Comparison of ENCODE assay signal across 14 mouse cellular contexts in the genomic region with DNA sequence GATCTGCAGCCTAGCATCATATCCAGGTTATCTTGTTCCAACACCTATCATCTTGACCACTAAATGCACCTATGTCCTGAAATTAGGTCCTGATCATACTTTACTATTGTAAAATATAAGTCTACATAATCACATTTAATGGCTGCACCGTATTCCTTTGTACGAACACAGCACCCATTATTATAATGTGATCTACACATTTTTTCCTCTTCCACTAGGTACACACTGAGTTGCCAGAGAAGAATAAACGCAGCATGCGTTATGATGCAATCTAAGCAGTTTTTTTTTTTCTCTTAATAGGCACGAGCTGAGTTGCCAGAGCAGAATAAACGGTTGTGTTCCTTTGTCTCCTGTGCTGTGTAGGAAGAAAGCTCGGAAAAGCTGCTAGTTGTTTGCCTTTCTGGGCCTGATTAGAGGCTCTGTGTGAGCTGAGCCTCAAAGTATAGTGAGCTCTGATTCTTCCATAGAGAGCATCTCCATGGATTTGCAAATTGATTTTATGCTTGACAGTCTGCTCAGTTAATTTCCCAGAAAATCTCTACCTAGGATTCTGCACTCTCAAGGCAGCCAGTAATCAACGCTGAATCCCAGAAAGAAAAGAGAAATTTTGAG. TPM values are rescaled to one million over a fixed set of nuclear protein-coding genes. Genes with fewer than 3 reads are reported as not detected.
DNase-seq lines count a peak whose midpoint lies in the region; ATAC-seq and TF ChIP-seq lines count a peak whose summit lies in the region.
"Had no signal": no experiment of that assay in that cellular context is flagged by ENCODE, and none has a peak within 500 bp of the region (broad histone marks: within the 10 kb centered on the region; RNA-seq: fewer than 3 reads in every experiment).

No protein-coding gene starts in this region.

- H3K27ac ChIP-seq in lung, embryonic 14.5 days (ENCODE audit: low read depth): no peak overlapping the region
- H3K27ac ChIP-seq in forebrain, embryonic 16.5 days (ENCODE audit: low read length): peak overlapping the region; percentile 72
- H3K27ac ChIP-seq in midbrain, embryonic 11.5 days (ENCODE audit: low read depth, low read length): peak overlapping the region; percentile 55
- H3K27ac ChIP-seq in olfactory bulb, adult 2 months (ENCODE audit: insufficient read depth, low read depth, low read length): 0 out of 2 replicates have a peak overlapping the region, but pooled peaks have one; percentile 44
- H3K27ac ChIP-seq in heart, embryonic 11.5 days (ENCODE audit: low read depth, low read length): no peak overlapping the region

- TF ChIP-seq POLR2A in olfactory bulb, adult 2 months (IDR thresholded peaks at IDR 0.05; ENCODE audit: insufficient read depth, low read depth, low read length): no peak

- H3K36me3 ChIP-seq in lung, embryonic 14.5 days (ENCODE audit: insufficient read depth): no peaks in the 10 kb centered on the region
- no peaks in the 10 kb centered on the region for H3K36me3 ChIP-seq in forebrain, embryonic 16.5 days (ENCODE audit: control insufficient read depth, insufficient read depth)
- H3K36me3 ChIP-seq in midbrain, embryonic 11.5 days (ENCODE audit: control insufficient read depth, insufficient read depth, low read length): no peaks in the 10 kb centered on the region
- no peaks in the 10 kb centered on the region for H3K36me3 ChIP-seq in heart, embryonic 11.5 days (ENCODE audit: control insufficient read depth, insufficient read depth, low read length)
- H3K36me3 ChIP-seq: limb, embryonic 13.5 days had no signal

- DNase-seq in lung, embryonic 14.5 days: peak; percentile 4
- DNase-seq in lung, adult 18-20 months: no peak
- DNase-seq in midbrain, embryonic 11.5 days (ENCODE audit: low spot score, missing footprints): peak; percentile 87
- DNase-seq in heart, adult 18-20 months: no peak
- DNase-seq in heart, postnatal 36 days: no peak
- DNase-seq: adrenal gland, postnatal 36 days; B cell, adult 2 months; cerebellum, adult 11-12 months; heart, postnatal 4 days; lung, adult 2 months had no signal

- intact Hi-C loops in heart, postnatal 36 days (cut with DNase I): no loop called here

- no peak overlapping the region for H3K4me2 ChIP-seq in lung, embryonic 14.5 days
- no peak overlapping the region for H3K4me2 ChIP-seq in forebrain, embryonic 16.5 days (ENCODE audit: low read length)
- peak overlapping the region; percentile 18; the same call in 1 of the 2 replicates for H3K4me2 ChIP-seq in midbrain, embryonic 11.5 days
- no peak overlapping the region for H3K4me2 ChIP-seq in heart, embryonic 11.5 days
- H3K4me2 ChIP-seq: limb, embryonic 13.5 days had no signal

- no peak overlapping the region for H3K9ac ChIP-seq in lung, embryonic 14.5 days
- H3K9ac ChIP-seq in forebrain, embryonic 16.5 days (replicated peaks; ENCODE audit: low read depth, low read length): 0 out of 2 replicates have a peak overlapping the region, but pooled peaks have one; percentile 12
- no peak overlapping the region for H3K9ac ChIP-seq in midbrain, embryonic 11.5 days (ENCODE audit: low read length)
- no peak overlapping the region for H3K9ac ChIP-seq in heart, embryonic 11.5 days (ENCODE audit: low read depth, low read length)
- H3K9ac ChIP-seq: limb, embryonic 13.5 days had no signal

- TF ChIP-seq CTCF in lung, embryonic 14.5 days (IDR thresholded peaks at IDR 0.05; ENCODE audit: low read depth): no peak
- no peak for TF ChIP-seq CTCF in olfactory bulb, adult 2 months (IDR thresholded peaks at IDR 0.05; ENCODE audit: insufficient read depth, low read depth, low read length)

- WGBS in lung, embryonic 14.5 days: 52% methylated on average over 8 of the region's 8 CpGs
- WGBS in forebrain, embryonic 16.5 days: 24% methylated on average over 8 of the region's 8 CpGs
- WGBS in midbrain, embryonic 11.5 days: 37% methylated on average over 8 of the region's 8 CpGs
- WGBS in olfactory bulb, adult 2 months: 24% methylated on average over 8 of the region's 8 CpGs
- 54% methylated on average over 8 of the region's 8 CpGs for WGBS in heart, embryonic 11.5 days (ENCODE audit: insufficient replicate concordance)

- no peaks in the 10 kb centered on the region for H3K9me3 ChIP-seq in lung, embryonic 14.5 days (ENCODE audit: low read depth, low read length)
- no peaks in the 10 kb centered on the region for H3K9me3 ChIP-seq in forebrain, embryonic 16.5 days (ENCODE audit: control insufficient read depth, low read length)
- no peaks in the 10 kb centered on the region for H3K9me3 ChIP-seq in midbrain, embryonic 11.5 days (ENCODE audit: control insufficient read depth, low read length)
- H3K9me3 ChIP-seq in heart, embryonic 11.5 days (replicated peaks; ENCODE audit: control insufficient read depth, low read length): no peaks in the 10 kb centered on the region
- H3K9me3 ChIP-seq: limb, embryonic 13.5 days had no signal

- no peak for ATAC-seq in lung, embryonic 14.5 days (ENCODE audit: insufficient read depth)
- ATAC-seq in forebrain, embryonic 16.5 days: peak; percentile 83
- peak; percentile 85 for ATAC-seq in midbrain, embryonic 11.5 days (ENCODE audit: low FRiP score)
- ATAC-seq in heart, embryonic 11.5 days (replicated peaks; ENCODE audit: insufficient number of reproducible peaks, low FRiP score, low TSS enrichment): no peak

- no peak overlapping the region for H3K4me3 ChIP-seq in lung, embryonic 14.5 days (ENCODE audit: low read depth, low read length)
- no peak overlapping the region for H3K4me3 ChIP-seq in forebrain, embryonic 16.5 days (replicated peaks; ENCODE audit: low read length)
- H3K4me3 ChIP-seq in midbrain, embryonic 11.5 days (ENCODE audit: low read depth, low read length): no peak overlapping the region
- no peak overlapping the region for H3K4me3 ChIP-seq in olfactory bulb, adult 2 months (ENCODE audit: insufficient read depth, low read depth, low read length)
- no peak overlapping the region for H3K4me3 ChIP-seq in heart, embryonic 11.5 days (ENCODE audit: low read depth, low read length)
- H3K4me3 ChIP-seq: limb, embryonic 13.5 days had no signal

- H3K27me3 ChIP-seq in lung, embryonic 14.5 days (ENCODE audit: insufficient read depth, low read length): no peaks in the 10 kb centered on the region
- H3K27me3 ChIP-seq in forebrain, embryonic 16.5 days (replicated peaks; ENCODE audit: control insufficient read depth, insufficient read depth, low read length): no peaks in the 10 kb centered on the region
- H3K27me3 ChIP-seq in midbrain, embryonic 11.5 days (ENCODE audit: control insufficient read depth, insufficient read depth, low read length): peaks cover 15% of the 10 kb centered on the region; the same call in 1 of the 2 replicates
- H3K27me3 ChIP-seq in heart, embryonic 11.5 days (ENCODE audit: control insufficient read depth, insufficient read depth, low read length): no peaks in the 10 kb centered on the region

- H3K4me1 ChIP-seq in lung, embryonic 14.5 days (ENCODE audit: insufficient read depth): no peaks in the 10 kb centered on the region
- H3K4me1 ChIP-seq in forebrain, embryonic 16.5 days (replicated peaks; ENCODE audit: control insufficient read depth, insufficient read depth, low read length): no peaks in the 10 kb centered on the region; the same call in 1 of the 2 replicates
- no peaks in the 10 kb centered on the region for H3K4me1 ChIP-seq in midbrain, embryonic 11.5 days (ENCODE audit: control insufficient read depth, insufficient read depth, low read length)
- peaks cover 3% of the 10 kb centered on the region; the same call in 1 of the 2 replicates for H3K4me1 ChIP-seq in olfactory bulb, adult 2 months (ENCODE audit: control insufficient read depth, insufficient read depth, low read length)
- no peaks in the 10 kb centered on the region for H3K4me1 ChIP-seq in heart, embryonic 11.5 days (ENCODE audit: control insufficient read depth, insufficient read depth, low read length)
- H3K4me1 ChIP-seq: limb, embryonic 13.5 days had no signal

RNA-seq across cellular contexts. Expression of a gene that starts 19.4 kb away (rescaled TPM):
- polyA plus RNA-seq in lung, embryonic 14.5 days (2014; fragmentation: Nextera tagmentation; extraction: Ambion mirVana): 112 TPM in 2 replicates
- 177 and 186 TPM in 2 replicates for polyA plus RNA-seq in forebrain, embryonic 16.5 days (2015; fragmentation: Nextera tagmentation; extraction: Ambion mirVana)
- polyA plus RNA-seq in midbrain, embryonic 11.5 days (2014; fragmentation: Nextera tagmentation; extraction: Ambion mirVana): 179 and 184 TPM in 2 replicates
- not detected in 2 replicates for polyA plus RNA-seq in olfactory bulb, adult 2 months (2012; ENCODE audit: insufficient read depth, insufficient read length, low replicate concordance, missing spikeins)
- total RNA-seq in heart, adult 18-20 months (2021): 10 to 100 TPM; 61.2 to 69.5 TPM
- total RNA-seq in heart, postnatal 36 days (2021): 10 to 100 TPM; 66.8 to 71.8 TPM
- polyA plus RNA-seq in heart, embryonic 11.5 days (2014; fragmentation: Nextera tagmentation; extraction: Ambion mirVana): 83.0 and 125 TPM in 2 replicates

RNA-seq across cellular contexts. Expression of a gene that starts 19.4 kb away (rescaled TPM):
- 3.0 and 5.1 TPM in 2 replicates for polyA plus RNA-seq in lung, embryonic 14.5 days (2014; fragmentation: Nextera tagmentation; extraction: Ambion mirVana)
- polyA plus RNA-seq in forebrain, embryonic 16.5 days (2015; fragmentation: Nextera tagmentation; extraction: Ambion mirVana): 3.4 and 3.9 TPM in 2 replicates
- polyA plus RNA-seq in midbrain, embryonic 11.5 days (2014; fragmentation: Nextera tagmentation; extraction: Ambion mirVana): 3.5 and 4.7 TPM in 2 replicates
- not detected in 2 replicates for polyA plus RNA-seq in olfactory bulb, adult 2 months (2012; ENCODE audit: insufficient read depth, insufficient read length, low replicate concordance, missing spikeins)
- total RNA-seq in heart, adult 18-20 months (2021): 1 to 10 TPM; 1.6 to 2.0 TPM
- 1 to 10 TPM; 1.4 to 1.9 TPM for total RNA-seq in heart, postnatal 36 days (2021)
- 3.7 TPM in 2 replicates for polyA plus RNA-seq in heart, embryonic 11.5 days (2014; fragmentation: Nextera tagmentation; extraction: Ambion mirVana)

RNA-seq across cellular contexts. Expression of a gene that starts 34.9 kb away (rescaled TPM):
- 491 and 582 TPM in 2 replicates for polyA plus RNA-seq in lung, embryonic 14.5 days (2014; fragmentation: Nextera tagmentation; extraction: Ambion mirVana)
- 178 and 190 TPM in 2 replicates for polyA plus RNA-seq in forebrain, embryonic 16.5 days (2015; fragmentation: Nextera tagmentation; extraction: Ambion mirVana)
- polyA plus RNA-seq in midbrain, embryonic 11.5 days (2014; fragmentation: Nextera tagmentation; extraction: Ambion mirVana): 292 and 298 TPM in 2 replicates
- not detected in 2 replicates for polyA plus RNA-seq in olfactory bulb, adult 2 months (2012; ENCODE audit: insufficient read depth, insufficient read length, low replicate concordance, missing spikeins)
- total RNA-seq in heart, adult 18-20 months (2021): 100 to 1,000 TPM; 114 to 149 TPM
- 100 to 1,000 TPM in 1 of 2 experiments, 10 to 100 TPM in 1; 99.3 to 127 TPM for total RNA-seq in heart, postnatal 36 days (2021)
- 303 TPM in 2 replicates for polyA plus RNA-seq in heart, embryonic 11.5 days (2014; fragmentation: Nextera tagmentation; extraction: Ambion mirVana)

RNA-seq across cellular contexts. Expression of a gene that starts 37.0 kb away (rescaled TPM):
- polyA plus RNA-seq in lung, embryonic 14.5 days (2014; fragmentation: Nextera tagmentation; extraction: Ambion mirVana): 0.84 and 1.2 TPM in 2 replicates
- polyA plus RNA-seq in forebrain, embryonic 16.5 days (2015; fragmentation: Nextera tagmentation; extraction: Ambion mirVana): 0.25 and 0.78 TPM in 2 replicates
- polyA plus RNA-seq in midbrain, embryonic 11.5 days (2014; fragmentation: Nextera tagmentation; extraction: Ambion mirVana): 0.92 and 2.1 TPM in 2 replicates
- polyA plus RNA-seq in olfactory bulb, adult 2 months (2012; ENCODE audit: insufficient read depth, insufficient read length, low replicate concordance, missing spikeins): not detected in 2 replicates
- 1 to 10 TPM; 1.0 to 2.6 TPM for total RNA-seq in heart, adult 18-20 months (2021)
- total RNA-seq in heart, postnatal 36 days (2021): 1 to 10 TPM; 1.1 to 1.3 TPM
- polyA plus RNA-seq in heart, embryonic 11.5 days (2014; fragmentation: Nextera tagmentation; extraction: Ambion mirVana): 1.4 and 2.1 TPM in 2 replicates

Comparison
In these comparisons a context has a peak if more than half of its experiments do, and no peak if none do; other contexts are left out.
1. DNase-seq: peak in lung, embryonic 14.5 days (single experiment) and midbrain, embryonic 11.5 days (single experiment); none in lung, adult 18-20 months (0 of 2), heart, adult 18-20 months (0 of 2) and heart, postnatal 36 days (0 of 2).
2. ATAC-seq: peak in forebrain, embryonic 16.5 days (single experiment) and midbrain, embryonic 11.5 days (single experiment); none in lung, embryonic 14.5 days (single experiment) and heart, embryonic 11.5 days (single experiment).
3. H3K27ac ChIP-seq: peak in forebrain, embryonic 16.5 days (single experiment), midbrain, embryonic 11.5 days (single experiment) and olfactory bulb, adult 2 months (single experiment); none in lung, embryonic 14.5 days (single experiment) and heart, embryonic 11.5 days (single experiment).